In genomic region chr13:110568482-110569179, GRCm38 (mm10) we compare ENCODE assay signal across 15 mouse cellular contexts.
DNase-seq lines count a peak whose midpoint lies in the region; ATAC-seq and TF ChIP-seq lines count a peak whose summit lies in the region.
"Had no signal": no experiment of that assay in that cellular context is flagged by ENCODE, and none has a peak within 500 bp of the region (broad histone marks: within the 10 kb centered on the region; RNA-seq: fewer than 3 reads in every experiment).

No protein-coding gene starts in this region.

- H3K4me3 ChIP-seq in bone marrow, adult 2 months (replicated peaks; ENCODE audit: control insufficient read depth, low read depth, low read length) = no peak overlapping the region
- no peak overlapping the region for H3K4me3 ChIP-seq in neural tube, embryonic 15.5 days (replicated peaks)
- H3K4me3 ChIP-seq: stomach, embryonic 15.5 days had no signal

- H3K27me3 ChIP-seq in neural tube, embryonic 15.5 days (replicated peaks) = no peaks in the 10 kb centered on the region
- H3K27me3 ChIP-seq: stomach, embryonic 15.5 days had no signal

- peak; percentile 95 for ATAC-seq in granulocyte monocyte progenitor cell, adult 5-6 weeks (replicated peaks; ENCODE audit: poor library complexity, severe bottlenecking)
- no peak for ATAC-seq in neural tube, embryonic 15.5 days (ENCODE audit: low FRiP score)

- no peak overlapping the region for H3K9ac ChIP-seq in neural tube, embryonic 15.5 days (replicated peaks)
- H3K9ac ChIP-seq: stomach, embryonic 15.5 days had no signal

- H3K4me2 ChIP-seq in neural tube, embryonic 15.5 days = no peak overlapping the region
- H3K4me2 ChIP-seq: heart, embryonic 11.5 days; stomach, embryonic 15.5 days had no signal

- 36% methylated on average over 8 of the region's 8 CpGs for WGBS in bone marrow, adult 2 months
- 89% methylated on average over 8 of the region's 8 CpGs for WGBS in neural tube, embryonic 15.5 days

- intact Hi-C loops in left cerebral cortex, postnatal 25 days (cut with DNase I) = no loop called here

- DNase-seq in lung, adult 18-20 months = peak; percentile 41 to 43
- DNase-seq in lung, postnatal 14 days = no peak
- peak; percentile 79 to 81 for DNase-seq in monocyte, adult 2 months (ENCODE audit: low read depth in 1 of 2, low spot score in 2 of 2)
- no peak for DNase-seq in left cerebral cortex, postnatal 25 days (ENCODE audit: low spot score in 2 of 2)
- DNase-seq: cerebellum, postnatal 10 days; kidney, adult 11 months; kidney, postnatal 36 days; layer of hippocampus, postnatal 36 days; right cerebral cortex, postnatal 14 days; thymus, postnatal 25 days had no signal

- H3K9me3 ChIP-seq in neural tube, embryonic 15.5 days (replicated peaks) = no peaks in the 10 kb centered on the region
- H3K9me3 ChIP-seq: stomach, embryonic 15.5 days had no signal

- no peaks in the 10 kb centered on the region; the same call in 1 of the 2 replicates for H3K4me1 ChIP-seq in bone marrow, adult 2 months (ENCODE audit: control insufficient read depth, insufficient read depth, low read length)
- peaks cover 3% of the 10 kb centered on the region; the same call in 1 of the 2 replicates for H3K4me1 ChIP-seq in neural tube, embryonic 15.5 days

- TF ChIP-seq CTCF in bone marrow, adult 2 months (IDR thresholded peaks at IDR 0.05; ENCODE audit: control insufficient read depth, insufficient read depth, low read length) = no peak

- H3K36me3 ChIP-seq in neural tube, embryonic 15.5 days = no peaks in the 10 kb centered on the region
- H3K36me3 ChIP-seq: stomach, embryonic 15.5 days had no signal

- no peak for TF ChIP-seq POLR2A in bone marrow, adult 2 months (IDR thresholded peaks at IDR 0.05; ENCODE audit: borderline replicate concordance, control insufficient read depth, low read depth, low read length)

- peak overlapping the region; percentile 82; the same call in 1 of the 2 replicates for H3K27ac ChIP-seq in bone marrow, adult 2 months (ENCODE audit: control insufficient read depth, insufficient read depth, low read depth, low read length, poor library complexity)
- H3K27ac ChIP-seq in neural tube, embryonic 15.5 days (replicated peaks) = no peak overlapping the region
- H3K27ac ChIP-seq: stomach, embryonic 15.5 days had no signal

Comparison
In these comparisons a context has a peak if more than half of its experiments do, and no peak if none do; other contexts are left out.
1. DNase-seq: peak in lung, adult 18-20 months (2 of 2) and monocyte, adult 2 months (2 of 2); none in lung, postnatal 14 days (single experiment) and left cerebral cortex, postnatal 25 days (0 of 2).